Mouse (Mus musculus) MEL (cell line): ENCODE results near the gene Smg6.

Experiments
- CHD2 ChIP-seq: IDR thresholded peaks from 2 replicates; pipeline ENCODE4 v1.6.1; 2011; ENCODE audit warnings: low read length, improper control_type of control experiment
- CTCF ChIP-seq, 3 experiments: IDR thresholded peaks in 2 of 3; conservative IDR thresholded peaks in 1 of 3; 2 replicates each; pipeline ENCODE4 v1.5.1; 2011 to 2012; ENCODE audit warnings: low read length in 3 of 3, low read depth in 2 of 3, mild to moderate bottlenecking in 2 of 3, improper control_type of control experiment in 1 of 3, inconsistent platforms in 1 of 3, mixed read lengths in 1 of 3, moderate library complexity in 1 of 3; ENCODE audit not compliant: control insufficient read depth in 1 of 3, insufficient read depth in 1 of 3, poor library complexity in 1 of 3, severe bottlenecking in 1 of 3
- EP300 ChIP-seq, 2 experiments: IDR thresholded peaks; 2 replicates each; pipeline ENCODE4 v1.6.1; 2011; ENCODE audit warnings: improper control_type of control experiment in 2 of 2, low read length in 2 of 2, low read depth in 1 of 2, mild to moderate bottlenecking in 1 of 2
- MAFK ChIP-seq: IDR thresholded peaks from 2 replicates; pipeline ENCODE4 v1.6.1; 2011; ENCODE audit warnings: low read depth, mild to moderate bottlenecking, low read length, improper control_type of control experiment, borderline replicate concordance
- MEF2A ChIP-seq: IDR thresholded peaks from 2 replicates; pipeline ENCODE4 v1.6.1; 2014; ENCODE audit warnings: low read depth, mild to moderate bottlenecking, inconsistent platforms, low read length, improper control_type of control experiment; ENCODE audit not compliant: poor library complexity, insufficient replicate concordance, severe bottlenecking; ENCODE audit errors: extremely low read depth
- NELFE ChIP-seq: IDR thresholded peaks from 2 replicates; pipeline ENCODE4 v1.6.1; 2011; ENCODE audit warnings: low read depth, low read length, improper control_type of control experiment
- POLR2A ChIP-seq, 2 experiments: IDR thresholded peaks; 2 replicates each; pipeline ENCODE4 v1.6.1; 2011 to 2012; ENCODE audit warnings: low read length in 2 of 2, mild to moderate bottlenecking in 2 of 2, control low read depth in 1 of 2, improper control_type of control experiment in 1 of 2, low read depth in 1 of 2, moderate library complexity in 1 of 2; ENCODE audit not compliant: control insufficient read depth in 1 of 2, insufficient read depth in 1 of 2, poor library complexity in 1 of 2
- TAL1 ChIP-seq: IDR thresholded peaks from 2 replicates; pipeline ENCODE4 v1.6.1; 2012; ENCODE audit warnings: mild to moderate bottlenecking, inconsistent platforms, low read length, moderate library complexity, mixed read lengths

GRCm38 (mm10) chr11:75191841-75192240 is 266.2 kb downstream of the Smg6 start:
- no peak for TF ChIP-seq POLR2A (IDR thresholded peaks at IDR 0.05; ENCODE audit: control insufficient read depth in 1 of 2, insufficient read depth in 1 of 2, low read depth in 1 of 2, low read length in 2 of 2, poor library complexity in 1 of 2)
- TF ChIP-seq MAFK: no peak
- TF ChIP-seq EP300 (IDR thresholded peaks at IDR 0.05; ENCODE audit: low read depth in 1 of 2, low read length in 2 of 2): no peak
- TF ChIP-seq CHD2: no peak
- TF ChIP-seq MEF2A: no peak
- TF ChIP-seq TAL1: no peak
- TF ChIP-seq NELFE: no peak
- no peak for TF ChIP-seq CTCF (IDR thresholded peaks at IDR 0.05 in 2 of 3, conservative IDR thresholded peaks at IDR 0.05 in 1 of 3; ENCODE audit: control insufficient read depth in 1 of 3, insufficient read depth in 1 of 3, low read depth in 2 of 3, low read length in 3 of 3, poor library complexity in 1 of 3, severe bottlenecking in 1 of 3)
